Mouse (Mus musculus) testis, adult 2 months (tissue): ENCODE measurements around the gene Ehd1.

Source experiments
- CTCF ChIP-seq: fragments of 200-500 bp; IDR thresholded peaks from 2 replicates; pipeline ENCODE4 v1.5.1; 2012; ENCODE audit warnings: low read depth, mild to moderate bottlenecking, inconsistent platforms, low read length, moderate library complexity; ENCODE audit not compliant: control insufficient read depth, insufficient read depth, insufficient replicate concordance
- POLR2A ChIP-seq: fragments of 200-500 bp; IDR thresholded peaks from 2 replicates; pipeline ENCODE4 v1.6.1; 2012; ENCODE audit warnings: low read depth, mild to moderate bottlenecking, inconsistent platforms, low read length, moderate library complexity; ENCODE audit not compliant: control insufficient read depth

- TF ChIP-seq CTCF (no peak), POLR2A (no peak)
Observed at GRCm38 (mm10) chr19:6324751-6325150, 48.2 kb downstream of the Ehd1 start.
